Mouse (Mus musculus) liver, embryonic 15.5 days (tissue): ENCODE results near the gene Zfp712. TPM values are rescaled to one million over a fixed set of nuclear protein-coding genes. Genes with fewer than 3 reads are reported as not detected.

Source experiments
- ATAC-seq: fragments of 200-750 bp; cut with Nextera tagmentation; 2 replicates; pipeline ENCODE4 v1.8.0; 2017; ENCODE audit warnings: moderate number of reproducible peaks, mild to moderate bottlenecking, moderate library complexity; ENCODE audit not compliant: insufficient read depth
- H3K27ac ChIP-seq: fragments of 300-500 bp; sonication (generic); replicated peaks from 2 replicates; pipeline ENCODE4 v1.5.1; 2015; ENCODE audit warnings: mild to moderate bottlenecking, inconsistent platforms
- H3K27me3 ChIP-seq: fragments of 300-500 bp; sonication (generic); 2 replicates; pipeline ENCODE4 v1.6.1; 2015; ENCODE audit warnings: mild to moderate bottlenecking, inconsistent platforms
- H3K36me3 ChIP-seq: fragments of 300-500 bp; sonication (generic); replicated peaks from 2 replicates; pipeline ENCODE4 v1.6.1; 2015; ENCODE audit warnings: moderate library complexity, mild to moderate bottlenecking, inconsistent platforms
- H3K4me1 ChIP-seq: fragments of 300-500 bp; sonication (generic); replicated peaks from 2 replicates; pipeline ENCODE4 v1.6.1; 2015; ENCODE audit warnings: inconsistent platforms
- H3K4me2 ChIP-seq: fragments of 300-500 bp; sonication (generic); 2 replicates; pipeline ENCODE4 v1.6.1; 2015; ENCODE audit warnings: moderate library complexity, mild to moderate bottlenecking, inconsistent platforms
- H3K4me3 ChIP-seq: fragments of 300-500 bp; sonication (generic); replicated peaks from 2 replicates; pipeline ENCODE4 v1.5.1; 2015; ENCODE audit warnings: mild to moderate bottlenecking, inconsistent platforms
- H3K9ac ChIP-seq: fragments of 300-500 bp; sonication (generic); 2 replicates; pipeline ENCODE4 v1.6.1; 2015; ENCODE audit warnings: moderate library complexity, mild to moderate bottlenecking, inconsistent platforms
- H3K9me3 ChIP-seq: fragments of 300-500 bp; sonication (generic); replicated peaks from 2 replicates; pipeline ENCODE4 v1.6.1; 2016; ENCODE audit warnings: inconsistent platforms
- WGBS: fragments of 180-500 bp; shearing (Covaris S2); methylation state at CpG from one replicate; pipeline ENCODE4 v1.1.7; 2015; ENCODE audit warnings: mixed read lengths; ENCODE audit not compliant: insufficient replicate concordance; 5-methylcytosine and 5-hydroxymethylcytosine counted together
- polyA plus RNA-seq: library from polyadenylated mRNA; unstranded; fragments of >200 nt; fragmentation: Nextera tagmentation; extraction: Ambion mirVana; gene quantifications from 2 replicates; pipeline ENCODE4 v1.2.1, GENCODE M21; 2015

Gene Zfp712
- polyA plus RNA-seq = 0.81 and 0.90 TPM in 2 replicates

- Histone ChIP-seq H3K4me3 (peak within 1 kb of the TSS; percentile 84), H3K36me3 (no peaks in the 10 kb centered on the region), H3K4me1 (peaks cover 15% of the 10 kb centered on the region), H3K27me3 (no peaks in the 10 kb centered on the region), H3K9ac (peak within 1 kb of the TSS; percentile 73), H3K9me3 (no peaks in the 10 kb centered on the region), H3K27ac (peak within 1 kb of the TSS; percentile 95), H3K4me2 (peak within 1 kb of the TSS; percentile 83)
- 0% methylated on average over 27 of the region's 27 CpGs for WGBS
- peak; percentile 100 for ATAC-seq
Observed at GRCm38 (mm10) chr13:67060786-67061358, at the start of gene Zfp712. TSS of gene Zfp712 (minus strand) at chr13:67061170.

- ATAC-seq = peak; percentile 41
- H3K4me2 ChIP-seq = peak overlapping the region; percentile 74
- 0 out of 2 replicates have a peak overlapping the region, but pooled peaks have one; percentile 18 for H3K9ac ChIP-seq
- H3K4me3 ChIP-seq = peak overlapping the region; percentile 71
- H3K36me3 ChIP-seq = peaks cover 11% of the 10 kb centered on the region
- 5% methylated on average over 9 of the region's 9 CpGs for WGBS
- no peaks in the 10 kb centered on the region for H3K9me3 ChIP-seq
- peaks cover 17% of the 10 kb centered on the region for H3K4me1 ChIP-seq
- H3K27ac ChIP-seq = 0 out of 2 replicates have a peak overlapping the region, but pooled peaks have one; percentile 20
- H3K27me3 ChIP-seq = no peaks in the 10 kb centered on the region
Observed at GRCm38 (mm10) chr13:67108821-67109206, 47.8 kb upstream of the Zfp712 start.

GRCm38 (mm10) chr13:67108194-67108820 lies 47.3 kb upstream of the Zfp712 start, which contains the start of gene Gm28557:
TSS of gene Gm28557 (minus strand) at chr13:67108604.
- peak; percentile 96 for ATAC-seq
- H3K36me3 ChIP-seq = peaks cover 11% of the 10 kb centered on the region
- H3K9me3 ChIP-seq = no peaks in the 10 kb centered on the region
- peak within 1 kb of the TSS; percentile 71 for H3K4me3 ChIP-seq
- whole genome bisulfite sequencing = under 1% methylated on average over 17 of the region's 17 CpGs
- peak within 1 kb of the TSS; percentile 88 for H3K27ac ChIP-seq
- peaks cover 17% of the 10 kb centered on the region for H3K4me1 ChIP-seq
- H3K9ac ChIP-seq = peak within 1 kb of the TSS; percentile 73
- H3K4me2 ChIP-seq = peak within 1 kb of the TSS; percentile 74
- H3K27me3 ChIP-seq = no peaks in the 10 kb centered on the region

- WGBS = 47% methylated on average over 9 of the region's 9 CpGs
- H3K4me1 ChIP-seq = peaks cover 17% of the 10 kb centered on the region
- peak overlapping the region; percentile 71 for H3K4me3 ChIP-seq
- H3K36me3 ChIP-seq = peaks cover 11% of the 10 kb centered on the region
- peak overlapping the region; percentile 74 for H3K4me2 ChIP-seq
- H3K27ac ChIP-seq = peak overlapping the region; percentile 88
- peak overlapping the region; percentile 73 for H3K9ac ChIP-seq
- H3K27me3 ChIP-seq = no peaks in the 10 kb centered on the region
- H3K9me3 ChIP-seq = no peaks in the 10 kb centered on the region
- peak; percentile 3; the same call in 1 of the 2 replicates for ATAC-seq
Observed at GRCm38 (mm10) chr13:67107681-67108080, 46.7 kb upstream of the Zfp712 start.

- ATAC-seq = no peak
- no peak within 1 kb of the TSS for H3K4me2 ChIP-seq
Observed at GRCm38 (mm10) chr13:67097876-67098275, 36.9 kb upstream of the Zfp712 start, which contains the start of gene Zfp708. TSS of gene Zfp708 (minus strand) at chr13:67097976.

GRCm38 (mm10) chr13:67090154-67090553 lies 29.2 kb upstream of the Zfp712 start:
- H3K9ac ChIP-seq = no peak overlapping the region
- H3K4me1 ChIP-seq = no peaks in the 10 kb centered on the region
- no peak overlapping the region for H3K4me2 ChIP-seq
- no peaks in the 10 kb centered on the region for H3K27me3 ChIP-seq
- WGBS = 28% methylated on average over 1 of the region's 1 CpGs
- H3K27ac ChIP-seq = no peak overlapping the region
- no peak for ATAC-seq
- no peaks in the 10 kb centered on the region for H3K36me3 ChIP-seq
- H3K4me3 ChIP-seq = no peak overlapping the region
- H3K9me3 ChIP-seq = no peaks in the 10 kb centered on the region

More at GRCm38 (mm10) chr13:67097876-67098275, 36.9 kb upstream of the Zfp712 start, which contains the start of gene Zfp708:
- no peak within 1 kb of the TSS for H3K9ac ChIP-seq
- H3K4me1 ChIP-seq = no peaks in the 10 kb centered on the region
- no peak within 1 kb of the TSS for H3K4me3 ChIP-seq
- no peak within 1 kb of the TSS for H3K27ac ChIP-seq
- H3K27me3 ChIP-seq = no peaks in the 10 kb centered on the region
- H3K36me3 ChIP-seq = peaks cover 17% of the 10 kb centered on the region
- 77% methylated on average over 10 of the region's 10 CpGs for WGBS
- no peaks in the 10 kb centered on the region for H3K9me3 ChIP-seq

- Histone ChIP-seq H3K4me1 (peaks cover 17% of the 10 kb centered on the region), H3K9ac (no peak overlapping the region), H3K27me3 (no peaks in the 10 kb centered on the region), H3K4me3 (peak overlapping the region; percentile 66; the same call in 1 of the 2 replicates), H3K4me2 (peak overlapping the region; percentile 80), H3K36me3 (no peaks in the 10 kb centered on the region), H3K27ac (peak overlapping the region; percentile 82), H3K9me3 (no peaks in the 10 kb centered on the region)
- ATAC-seq = no peak
- WGBS = 37% methylated on average over 1 of the region's 1 CpGs
Observed at GRCm38 (mm10) chr13:67081946-67082345, 21.0 kb upstream of the Zfp712 start.

- H3K4me3 ChIP-seq = peak overlapping the region; percentile 66
- ATAC-seq = peak; percentile 100
- H3K9ac ChIP-seq = peak overlapping the region; percentile 53
- H3K9me3 ChIP-seq = no peaks in the 10 kb centered on the region
- peak overlapping the region; percentile 82 for H3K27ac ChIP-seq
- peaks cover 17% of the 10 kb centered on the region for H3K4me1 ChIP-seq
- H3K4me2 ChIP-seq = peak overlapping the region; percentile 80
- no peaks in the 10 kb centered on the region for H3K27me3 ChIP-seq
- no peaks in the 10 kb centered on the region for H3K36me3 ChIP-seq
- WGBS = under 1% methylated on average over 24 of the region's 24 CpGs
Observed at GRCm38 (mm10) chr13:67081142-67081713, 20.3 kb upstream of the Zfp712 start.

GRCm38 (mm10) chr13:67077244-67077643 lies 16.3 kb upstream of the Zfp712 start:
- peaks cover 16% of the 10 kb centered on the region for H3K4me1 ChIP-seq
- no peak for ATAC-seq
- H3K36me3 ChIP-seq = peaks cover 17% of the 10 kb centered on the region
- H3K9ac ChIP-seq = no peak overlapping the region
- H3K9me3 ChIP-seq = no peaks in the 10 kb centered on the region
- no peak overlapping the region for H3K4me2 ChIP-seq
- 84% methylated on average over 2 of the region's 2 CpGs for WGBS
- no peaks in the 10 kb centered on the region for H3K27me3 ChIP-seq
- H3K4me3 ChIP-seq = no peak overlapping the region
- no peak overlapping the region for H3K27ac ChIP-seq

- Histone ChIP-seq H3K36me3 (peaks cover 30% of the 10 kb centered on the region), H3K27ac (no peak overlapping the region), H3K9me3 (0 out of 2 replicates have a peak, but pooled peaks cover 2% of the 10 kb centered on the region), H3K4me2 (no peak overlapping the region), H3K4me3 (no peak overlapping the region), H3K4me1 (no peaks in the 10 kb centered on the region), H3K27me3 (no peaks in the 10 kb centered on the region), H3K9ac (no peak overlapping the region)
- no peak for ATAC-seq
- 71% methylated on average over 2 of the region's 2 CpGs for WGBS
Observed at GRCm38 (mm10) chr13:67072786-67073185, 11.8 kb upstream of the Zfp712 start.

- Histone ChIP-seq H3K9me3 (no peaks in the 10 kb centered on the region), H3K4me1 (peaks cover 10% of the 10 kb centered on the region), H3K4me2 (no peak overlapping the region), H3K9ac (no peak overlapping the region), H3K27me3 (no peaks in the 10 kb centered on the region), H3K27ac (no peak overlapping the region), H3K36me3 (peaks cover 4% of the 10 kb centered on the region), H3K4me3 (no peak overlapping the region)
- WGBS = 75% methylated on average over 8 of the region's 8 CpGs
- ATAC-seq = no peak
Observed at GRCm38 (mm10) chr13:67065386-67065785, 4.4 kb upstream of the Zfp712 start.
